Mouse (Mus musculus): Measurements from ENCODE around the gene Mcm2. TPM values are rescaled to one million over a fixed set of nuclear protein-coding genes. Genes with fewer than 3 reads are reported as not detected.

Gene Mcm2
- 146 and 191 TPM in 2 replicates for polyA plus RNA-seq (2014; fragmentation: Nextera tagmentation; extraction: Ambion mirVana)

GRCm38 (mm10) chr6:88898534-88899048, at the start of gene Mcm2:
Gene Mcm2 (minus strand): TSS chr6:88898780.
- peaks cover 16% of the 10 kb centered on the region for H3K4me1 ChIP-seq (replicated peaks; ENCODE audit: control insufficient read depth, insufficient read depth, low read length)
- H3K4me3 ChIP-seq (ENCODE audit: low read depth, low read length): peak within 1 kb of the TSS; percentile 68

GRCm38 (mm10) chr6:88947771-88948170, 49.2 kb upstream of the Mcm2 start:
- H3K4me3 ChIP-seq (ENCODE audit: low read depth, low read length): no peak overlapping the region
- H3K9ac ChIP-seq (ENCODE audit: low read depth, low read length): no peak overlapping the region
- no peaks in the 10 kb centered on the region for H3K27me3 ChIP-seq (ENCODE audit: control insufficient read depth, insufficient read depth, low read length)
- H3K36me3 ChIP-seq (ENCODE audit: control insufficient read depth, insufficient read depth, low read length): no peaks in the 10 kb centered on the region
- DNase-seq (ENCODE audit: low spot score) (no peak), ATAC-seq (ENCODE audit: low FRiP score) (no peak)
- peaks cover 3% of the 10 kb centered on the region; the same call in 1 of the 2 replicates for H3K4me1 ChIP-seq (replicated peaks; ENCODE audit: control insufficient read depth, insufficient read depth, low read length)
- no peak overlapping the region for H3K4me2 ChIP-seq (replicated peaks; ENCODE audit: low read depth, low read length)
- H3K27ac ChIP-seq (ENCODE audit: low read depth, low read length): no peak overlapping the region
- H3K9me3 ChIP-seq (ENCODE audit: control insufficient read depth, low read length): no peaks in the 10 kb centered on the region

More at GRCm38 (mm10) chr6:88898534-88899048, at the start of gene Mcm2:
- Histone ChIP-seq H3K27ac (ENCODE audit: low read depth, low read length) (peak within 1 kb of the TSS; percentile 61), H3K36me3 (ENCODE audit: control insufficient read depth, insufficient read depth, low read length) (0 out of 2 replicates have a peak, but pooled peaks cover 3% of the 10 kb centered on the region), H3K9ac (ENCODE audit: low read depth, low read length) (peak within 1 kb of the TSS; percentile 78), H3K27me3 (ENCODE audit: control insufficient read depth, insufficient read depth, low read length) (no peaks in the 10 kb centered on the region), H3K9me3 (ENCODE audit: control insufficient read depth, low read length) (no peaks in the 10 kb centered on the region), H3K4me2 (replicated peaks; ENCODE audit: low read depth, low read length) (peak within 1 kb of the TSS; percentile 57)
- WGBS: under 1% methylated on average over 33 of the region's 33 CpGs
- peak; percentile 98 for DNase-seq (ENCODE audit: low spot score)
- peak; percentile 77 for ATAC-seq (ENCODE audit: low FRiP score)

DNA sequence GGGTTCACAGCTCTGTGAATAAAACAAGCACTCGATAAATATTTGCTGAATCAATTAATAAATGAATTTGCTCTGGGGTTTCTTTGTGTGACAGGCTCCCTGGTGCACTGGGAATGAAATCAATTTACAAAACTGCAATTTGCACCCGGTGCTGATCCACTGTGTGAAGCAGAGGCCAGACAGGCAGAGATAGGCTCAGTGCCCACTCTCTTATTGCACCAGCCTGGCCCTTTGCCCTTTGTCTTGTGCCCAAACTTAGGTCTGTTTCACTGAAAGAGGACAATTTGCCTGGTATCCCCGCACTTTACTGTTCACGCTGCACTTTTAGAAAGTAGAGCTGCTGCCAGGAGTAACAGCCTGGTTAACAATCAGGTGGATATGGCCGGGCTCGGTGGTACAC, 47.9 kb upstream of the Mcm2 start:
- no peak overlapping the region for H3K27ac ChIP-seq (ENCODE audit: low read depth, low read length)
- no peak for DNase-seq (ENCODE audit: low spot score)
- H3K9me3 ChIP-seq (ENCODE audit: control insufficient read depth, low read length): no peaks in the 10 kb centered on the region
- H3K9ac ChIP-seq (ENCODE audit: low read depth, low read length): 0 out of 2 replicates have a peak overlapping the region, but pooled peaks have one; percentile 11
- no peak overlapping the region for H3K4me3 ChIP-seq (ENCODE audit: low read depth, low read length)
- no peaks in the 10 kb centered on the region for H3K27me3 ChIP-seq (ENCODE audit: control insufficient read depth, insufficient read depth, low read length)
- ATAC-seq (ENCODE audit: low FRiP score): no peak
- H3K4me2 ChIP-seq (replicated peaks; ENCODE audit: low read depth, low read length): no peak overlapping the region
- H3K4me1 ChIP-seq (replicated peaks; ENCODE audit: control insufficient read depth, insufficient read depth, low read length): peaks cover 4% of the 10 kb centered on the region
- WGBS: 84% methylated on average over 6 of the region's 6 CpGs
- H3K36me3 ChIP-seq (ENCODE audit: control insufficient read depth, insufficient read depth, low read length): no peaks in the 10 kb centered on the region

DNA sequence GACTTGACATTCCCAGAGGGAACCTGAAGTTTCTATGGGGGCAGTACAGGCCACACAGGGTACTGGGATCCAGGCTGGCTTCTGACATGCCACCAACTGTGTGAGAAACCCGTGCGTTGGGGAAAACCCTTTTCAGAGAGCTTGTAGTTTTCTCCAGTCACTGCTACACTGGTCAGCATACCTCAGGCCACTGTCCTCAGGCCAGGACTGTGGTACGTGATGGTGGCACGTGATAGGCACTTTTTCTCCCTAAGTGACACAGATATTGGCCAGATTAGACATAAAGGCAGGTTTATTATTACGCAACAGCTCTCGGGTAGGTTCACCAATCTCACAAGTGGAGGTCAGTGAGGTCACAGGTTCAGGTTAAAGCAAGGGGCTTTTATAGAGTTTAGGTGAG, 45.1 kb upstream of the Mcm2 start:
- H3K4me1 ChIP-seq (replicated peaks; ENCODE audit: control insufficient read depth, insufficient read depth, low read length): peaks cover 27% of the 10 kb centered on the region
- WGBS: 70% methylated on average over 6 of the region's 6 CpGs
- H3K36me3 ChIP-seq (ENCODE audit: control insufficient read depth, insufficient read depth, low read length): no peaks in the 10 kb centered on the region
- no peak overlapping the region for H3K4me3 ChIP-seq (ENCODE audit: low read depth, low read length)
- H3K27ac ChIP-seq (ENCODE audit: low read depth, low read length): peak overlapping the region; percentile 78
- no peak for ATAC-seq (ENCODE audit: low FRiP score)
- DNase-seq (ENCODE audit: low spot score): no peak
- H3K9ac ChIP-seq (ENCODE audit: low read depth, low read length): no peak overlapping the region
- H3K9me3 ChIP-seq (ENCODE audit: control insufficient read depth, low read length): no peaks in the 10 kb centered on the region
- H3K27me3 ChIP-seq (ENCODE audit: control insufficient read depth, insufficient read depth, low read length): no peaks in the 10 kb centered on the region
- no peak overlapping the region for H3K4me2 ChIP-seq (replicated peaks; ENCODE audit: low read depth, low read length)

DNA sequence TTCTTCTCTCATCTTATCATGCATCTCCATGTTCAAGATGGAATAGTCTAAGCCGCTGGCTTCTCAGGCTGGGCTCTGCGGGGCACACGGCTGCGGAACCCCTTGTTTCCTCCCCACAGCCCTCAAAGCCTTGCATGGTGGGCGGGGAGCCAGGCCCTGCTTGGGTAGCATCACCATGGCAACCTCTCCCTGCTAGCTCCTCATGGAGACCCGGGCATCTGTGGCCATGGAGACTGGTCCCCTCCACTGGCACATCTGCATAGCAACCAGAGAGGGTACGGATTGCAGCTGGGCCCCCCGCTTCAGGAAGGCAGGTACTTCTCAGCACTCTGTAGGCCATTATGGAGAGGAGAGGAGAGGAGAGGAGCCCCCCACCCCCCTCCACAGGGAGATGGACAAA, 44.0 kb upstream of the Mcm2 start:
- 17% methylated on average over 8 of the region's 8 CpGs for whole genome bisulfite sequencing

DNA sequence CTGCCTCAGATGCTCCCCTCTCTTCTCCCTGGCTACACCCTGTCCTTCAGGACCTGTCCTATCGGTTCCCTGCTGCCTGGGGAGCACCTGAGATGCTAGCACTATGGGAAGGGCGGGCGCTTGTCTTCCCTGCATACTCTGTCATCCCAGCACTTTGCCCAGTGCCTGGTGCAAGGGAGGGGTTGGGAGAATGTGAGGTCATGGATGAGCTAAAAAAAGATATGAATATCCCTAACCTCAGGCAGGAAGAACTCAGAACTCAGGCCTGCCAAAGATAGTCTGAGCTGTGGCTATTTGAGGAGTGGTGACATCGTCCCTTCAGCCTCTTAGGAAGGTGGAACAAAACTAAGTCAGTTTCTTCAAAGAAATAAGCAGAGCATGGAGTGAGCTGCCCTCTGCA, 43.0 kb upstream of the Mcm2 start:
- ATAC-seq (ENCODE audit: low FRiP score) (no peak), DNase-seq (ENCODE audit: low spot score) (no peak)
- H3K9me3 ChIP-seq (ENCODE audit: control insufficient read depth, low read length): no peaks in the 10 kb centered on the region
- H3K27me3 ChIP-seq (ENCODE audit: control insufficient read depth, insufficient read depth, low read length): no peaks in the 10 kb centered on the region
- no peak overlapping the region for H3K9ac ChIP-seq (ENCODE audit: low read depth, low read length)
- H3K36me3 ChIP-seq (ENCODE audit: control insufficient read depth, insufficient read depth, low read length): no peaks in the 10 kb centered on the region
- no peak overlapping the region for H3K4me3 ChIP-seq (ENCODE audit: low read depth, low read length)
- no peak overlapping the region for H3K4me2 ChIP-seq (replicated peaks; ENCODE audit: low read depth, low read length)
- H3K27ac ChIP-seq (ENCODE audit: low read depth, low read length): peak overlapping the region; percentile 78; the same call in 1 of the 2 replicates
- WGBS: 81% methylated on average over 4 of the region's 4 CpGs
- H3K4me1 ChIP-seq (replicated peaks; ENCODE audit: control insufficient read depth, insufficient read depth, low read length): peaks cover 43% of the 10 kb centered on the region

More for the DNA sequence above, 44.0 kb upstream of the Mcm2 start:
- H3K36me3 ChIP-seq (ENCODE audit: control insufficient read depth, insufficient read depth, low read length): no peaks in the 10 kb centered on the region
- H3K4me2 ChIP-seq (replicated peaks; ENCODE audit: low read depth, low read length): 0 out of 2 replicates have a peak overlapping the region, but pooled peaks have one; percentile 19
- H3K27ac ChIP-seq (ENCODE audit: low read depth, low read length): peak overlapping the region; percentile 78
- no peaks in the 10 kb centered on the region for H3K9me3 ChIP-seq (ENCODE audit: control insufficient read depth, low read length)
- peak; percentile 89 for DNase-seq (ENCODE audit: low spot score)
- ATAC-seq (ENCODE audit: low FRiP score): peak; percentile 80
- no peaks in the 10 kb centered on the region for H3K27me3 ChIP-seq (ENCODE audit: control insufficient read depth, insufficient read depth, low read length)
- peaks cover 34% of the 10 kb centered on the region for H3K4me1 ChIP-seq (replicated peaks; ENCODE audit: control insufficient read depth, insufficient read depth, low read length)
- H3K9ac ChIP-seq (ENCODE audit: low read depth, low read length): 0 out of 2 replicates have a peak overlapping the region, but pooled peaks have one; percentile 4
- H3K4me3 ChIP-seq (ENCODE audit: low read depth, low read length): no peak overlapping the region

DNA sequence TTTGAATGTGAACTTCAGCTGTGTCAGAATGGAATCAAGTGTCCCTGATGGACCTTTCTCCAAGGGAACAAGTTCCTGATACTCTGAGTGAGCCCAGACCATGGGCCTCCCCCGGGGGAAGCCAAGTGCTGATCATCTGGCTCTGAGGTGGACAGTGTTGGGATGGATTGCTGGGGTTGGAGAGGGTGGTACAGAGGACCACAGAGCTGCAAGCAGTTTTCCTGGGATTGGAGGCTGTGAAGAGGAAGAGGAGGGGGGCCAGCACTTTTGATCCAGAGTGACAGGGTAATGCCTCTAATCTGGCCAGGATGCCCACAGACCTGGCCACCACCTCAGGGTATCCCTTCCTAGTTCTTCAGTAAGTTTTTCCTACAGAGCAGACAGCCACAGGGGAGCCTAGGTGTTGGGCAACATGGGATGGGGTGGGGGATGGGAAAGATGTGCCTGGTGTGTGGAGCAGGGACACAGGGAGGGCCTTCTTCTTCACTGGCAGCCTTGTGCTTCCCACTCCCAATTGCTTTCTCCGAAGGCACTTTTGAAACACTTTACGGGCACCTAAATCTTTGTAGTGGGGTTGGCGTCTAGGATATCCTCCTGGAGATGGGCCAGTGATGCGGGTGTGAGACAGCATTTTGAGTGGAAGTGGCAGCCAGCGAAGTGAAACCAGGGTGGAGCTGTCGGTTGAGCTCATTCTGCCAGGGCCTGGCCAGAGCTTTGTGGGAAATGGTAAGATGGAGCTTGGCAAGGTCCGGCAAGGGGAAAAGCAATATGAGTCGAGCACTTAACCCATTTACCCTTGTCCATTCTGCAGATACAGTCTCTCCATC, 41.7 kb upstream of the Mcm2 start:
- H3K27me3 ChIP-seq (ENCODE audit: control insufficient read depth, insufficient read depth, low read length): no peaks in the 10 kb centered on the region
- no peaks in the 10 kb centered on the region for H3K9me3 ChIP-seq (ENCODE audit: control insufficient read depth, low read length)
- no peak overlapping the region for H3K4me3 ChIP-seq (ENCODE audit: low read depth, low read length)
- DNase-seq (ENCODE audit: low spot score) (no peak), ATAC-seq (ENCODE audit: low FRiP score) (no peak)
- no peak overlapping the region for H3K9ac ChIP-seq (ENCODE audit: low read depth, low read length)
- peak overlapping the region; percentile 90 for H3K27ac ChIP-seq (ENCODE audit: low read depth, low read length)
- 84% methylated on average over 9 of the region's 9 CpGs for WGBS
- H3K4me1 ChIP-seq (replicated peaks; ENCODE audit: control insufficient read depth, insufficient read depth, low read length): peaks cover 46% of the 10 kb centered on the region
- peak overlapping the region; percentile 15; the same call in 1 of the 2 replicates for H3K4me2 ChIP-seq (replicated peaks; ENCODE audit: low read depth, low read length)
- H3K36me3 ChIP-seq (ENCODE audit: control insufficient read depth, insufficient read depth, low read length): no peaks in the 10 kb centered on the region

DNA sequence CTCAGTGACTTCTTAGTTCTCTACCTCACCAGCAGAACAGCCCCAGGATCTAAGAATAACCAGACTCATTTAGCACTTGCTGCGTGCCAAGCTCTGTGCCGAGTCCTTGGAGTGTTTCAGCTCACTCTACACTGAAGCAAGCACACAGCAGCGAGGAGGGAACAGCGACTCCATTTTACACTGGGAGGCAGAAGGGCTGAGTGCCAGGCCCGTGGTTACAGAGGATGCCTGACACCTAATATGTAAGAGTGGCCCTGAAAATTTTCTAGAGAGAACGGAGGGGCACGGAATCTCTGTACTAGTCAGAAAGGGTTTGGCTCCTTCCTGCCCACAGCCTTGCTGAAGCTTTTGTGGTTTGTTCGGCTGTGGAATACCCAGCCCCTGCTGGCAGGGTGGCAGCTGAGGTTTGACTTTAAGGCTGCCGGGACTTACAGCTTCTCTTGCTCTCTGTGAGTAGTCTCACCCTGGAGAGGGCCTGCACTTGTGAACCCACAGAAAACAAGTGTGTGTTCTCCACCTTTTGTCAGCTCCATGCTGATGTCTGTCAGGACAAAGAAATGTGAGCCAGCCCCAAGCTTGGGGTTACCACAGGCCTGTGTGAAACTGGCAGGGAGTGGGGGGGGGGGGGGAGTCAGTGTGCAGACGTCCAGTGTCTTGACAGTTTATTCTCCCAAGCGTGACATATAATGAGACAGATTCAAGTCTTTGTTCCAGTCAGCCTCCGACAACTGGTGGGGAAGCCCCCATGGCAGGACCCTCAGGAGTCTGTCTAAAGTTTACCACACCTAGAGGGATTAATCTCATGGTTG, 40.9 kb upstream of the Mcm2 start:
- H3K4me3 ChIP-seq (ENCODE audit: low read depth, low read length): no peak overlapping the region
- DNase-seq (ENCODE audit: low spot score): peak; percentile 42

More for the DNA sequence above, 40.9 kb upstream of the Mcm2 start:
- Histone ChIP-seq H3K9me3 (ENCODE audit: control insufficient read depth, low read length) (no peaks in the 10 kb centered on the region), H3K4me1 (replicated peaks; ENCODE audit: control insufficient read depth, insufficient read depth, low read length) (peaks cover 51% of the 10 kb centered on the region), H3K27me3 (ENCODE audit: control insufficient read depth, insufficient read depth, low read length) (no peaks in the 10 kb centered on the region), H3K9ac (ENCODE audit: low read depth, low read length) (peak overlapping the region; percentile 56), H3K36me3 (ENCODE audit: control insufficient read depth, insufficient read depth, low read length) (no peaks in the 10 kb centered on the region), H3K4me2 (replicated peaks; ENCODE audit: low read depth, low read length) (peak overlapping the region; percentile 21; the same call in 1 of the 2 replicates), H3K27ac (ENCODE audit: low read depth, low read length) (peak overlapping the region; percentile 90)
- 32% methylated on average over 12 of the region's 12 CpGs for WGBS
- 0 out of 2 replicates have a peak, but pooled peaks have one; percentile 1 for ATAC-seq (ENCODE audit: low FRiP score)
